Mouse (Mus musculus): ENCODE measurements around the gene Mrap.

Mrap gene

GRCm38 (mm10) chr16:90738092-90738956 lies at the start of gene Mrap:
Mrap (plus strand) TSS chr16:90738207.
- no peak for DNase-seq

GRCm38 (mm10) chr16:90692704-90693385 lies 45.2 kb upstream of the Mrap start:
- no peak for DNase-seq

- DNase-seq = no peak
These were observed 44.4 kb upstream of the Mrap start for GRCm38 (mm10) chr16:90693625-90694024.

GRCm38 (mm10) chr16:90694719-90695118 lies 43.3 kb upstream of the Mrap start:
- DNase-seq = peak; percentile 22 to 39

- DNase-seq = no peak
These were observed 42.9 kb upstream of the Mrap start for GRCm38 (mm10) chr16:90695121-90695520.

GRCm38 (mm10) chr16:90696306-90696705 lies 41.7 kb upstream of the Mrap start:
- DNase-seq = no peak

GRCm38 (mm10) chr16:90699390-90699789 lies 38.6 kb upstream of the Mrap start:
- DNase-seq = no peak

- DNase-seq = no peak
These were observed 36.5 kb upstream of the Mrap start for GRCm38 (mm10) chr16:90701541-90701940.

GRCm38 (mm10) chr16:90703646-90704045 lies 34.4 kb upstream of the Mrap start:
- no peak for DNase-seq

GRCm38 (mm10) chr16:90704161-90704825 lies 33.7 kb upstream of the Mrap start:
- DNase-seq = no peak

- no peak for DNase-seq
These were observed 31.7 kb upstream of the Mrap start for GRCm38 (mm10) chr16:90706279-90706678.

GRCm38 (mm10) chr16:90709711-90710289 lies 28.2 kb upstream of the Mrap start:
- DNase-seq = no peak

- DNase-seq = no peak
These were observed 27.7 kb upstream of the Mrap start for GRCm38 (mm10) chr16:90710313-90710712.

GRCm38 (mm10) chr16:90724051-90724450 lies 14.0 kb upstream of the Mrap start:
- no peak for DNase-seq

GRCm38 (mm10) chr16:90726600-90727227 lies 11.3 kb upstream of the Mrap start:
- DNase-seq = no peak

- peak; percentile 94 to 95 for DNase-seq
These were observed 10.5 kb upstream of the Mrap start, which contains the start of gene Mis18a for GRCm38 (mm10) chr16:90727233-90728115. Mis18a (minus strand) TSS chr16:90727404.

- no peak for DNase-seq
These were observed 2.4 kb upstream of the Mrap start for GRCm38 (mm10) chr16:90735611-90736010.

- no peak for DNase-seq
These were observed 1.2 kb upstream of the Mrap start for GRCm38 (mm10) chr16:90736672-90737270.

GRCm38 (mm10) chr16:90747143-90747542 lies 9.1 kb downstream of the Mrap start:
- DNase-seq = no peak

- no peak for DNase-seq
These were observed 10.2 kb downstream of the Mrap start for GRCm38 (mm10) chr16:90748169-90748568.

- DNase-seq = no peak
These were observed 15.5 kb downstream of the Mrap start for GRCm38 (mm10) chr16:90753386-90753941.
